Mouse (Mus musculus) adrenal gland, adult (tissue): Measurements from ENCODE around the gene Wdr95.
A peak's percentile ranks its signal among the peaks of the same experiment; 100 is the strongest.

ENCODE experiments used
- DNase-seq, 2 experiments: peaks; one replicate each; pipeline ENCODE4 v3.0.0; 2022 to 2023; ENCODE audit warnings: low spot score in 1 of 2; ENCODE audit not compliant: inconsistent age in 2 of 2

Gene Wdr95

GRCm38 (mm10) chr5:149527999-149528729 lies at the start of gene Wdr95:
TSS of gene Wdr95 (plus strand) at chr5:149528679.
- peak; percentile 30 to 63 for DNase-seq

GRCm38 (mm10) chr5:149481920-149482319 lies 46.6 kb upstream of the Wdr95 start:
- DNase-seq, result no peak

- DNase-seq, result peak; percentile 22 to 66
Observed at GRCm38 (mm10) chr5:149483321-149484052, 45.0 kb upstream of the Wdr95 start.

GRCm38 (mm10) chr5:149484270-149484669 lies 44.2 kb upstream of the Wdr95 start:
- no peak for DNase-seq

GRCm38 (mm10) chr5:149485447-149485846 lies 43.0 kb upstream of the Wdr95 start:
- DNase-seq, result no peak

GRCm38 (mm10) chr5:149488360-149489021 lies 40.0 kb upstream of the Wdr95 start:
- peak; percentile 88 to 95 for DNase-seq

- DNase-seq, result peak; percentile 42 to 69
Observed at GRCm38 (mm10) chr5:149489136-149489535, 39.3 kb upstream of the Wdr95 start.

- no peak for DNase-seq
Observed at GRCm38 (mm10) chr5:149490275-149490674, 38.2 kb upstream of the Wdr95 start.

GRCm38 (mm10) chr5:149495655-149496054 lies 32.8 kb upstream of the Wdr95 start:
- DNase-seq, result no peak

- DNase-seq, result no peak
Observed at GRCm38 (mm10) chr5:149496401-149497066, 31.9 kb upstream of the Wdr95 start.

- DNase-seq, result no peak
Observed at GRCm38 (mm10) chr5:149499936-149500335, 28.5 kb upstream of the Wdr95 start.

- no peak for DNase-seq
Observed at GRCm38 (mm10) chr5:149503423-149504175, 24.9 kb upstream of the Wdr95 start.

- no peak for DNase-seq
Observed at GRCm38 (mm10) chr5:149504985-149505384, 23.5 kb upstream of the Wdr95 start.

GRCm38 (mm10) chr5:149506033-149506432 lies 22.4 kb upstream of the Wdr95 start:
- DNase-seq, result no peak

- no peak for DNase-seq
Observed at GRCm38 (mm10) chr5:149508094-149509029, 20.1 kb upstream of the Wdr95 start.

GRCm38 (mm10) chr5:149510323-149510722 lies 18.2 kb upstream of the Wdr95 start:
- DNase-seq, result no peak

- no peak for DNase-seq
Observed at GRCm38 (mm10) chr5:149512695-149513094, 15.8 kb upstream of the Wdr95 start.

GRCm38 (mm10) chr5:149513438-149514086 lies 14.9 kb upstream of the Wdr95 start:
- DNase-seq, result no peak

- DNase-seq, result peak; percentile 72 to 81
Observed at GRCm38 (mm10) chr5:149514087-149514671, 14.3 kb upstream of the Wdr95 start.
